ENCODE assay signal across 8 mouse cellular contexts in the genomic region with DNA sequence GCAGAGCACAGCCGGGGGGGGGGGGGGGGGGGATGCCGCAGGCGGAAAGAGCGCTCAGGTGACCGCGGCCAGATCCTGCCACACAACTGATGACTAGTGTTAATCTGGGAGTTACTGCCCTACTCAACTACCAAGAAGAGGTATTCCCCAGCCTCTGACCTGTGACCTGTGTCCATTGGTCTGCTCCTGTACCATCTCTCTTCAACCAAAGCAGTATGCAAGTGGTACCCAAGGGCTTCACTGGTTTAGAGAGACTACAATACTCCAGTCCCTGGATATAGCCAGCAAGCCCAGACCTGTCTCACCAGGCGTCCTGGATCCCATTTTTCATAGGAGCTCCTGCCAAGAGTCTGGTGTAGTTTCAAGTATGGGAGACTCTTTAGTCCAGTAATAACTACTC. TPM values are rescaled to one million over a fixed set of nuclear protein-coding genes. Genes with fewer than 3 reads are reported as not detected.
DNase-seq lines count a peak whose midpoint lies in the region; ATAC-seq lines count a peak whose summit lies in the region.

No protein-coding gene starts in this region.

- DNase-seq in kidney, postnatal 14 days, result no peak
- DNase-seq in cerebellum, adult 9-10 months, result peak; percentile 56
- DNase-seq in hindbrain, embryonic 14.5 days (ENCODE audit: low spot score), result no peak
- DNase-seq in urinary bladder, adult 18-20 months (ENCODE audit: low spot score in 2 of 2), result no peak
- DNase-seq in left cerebral cortex, adult 18-20 months (ENCODE audit: low spot score in 2 of 2), result no peak

- WGBS in kidney, embryonic 14.5 days, result 25% methylated on average over 6 of the region's 7 CpGs
- WGBS in hindbrain, embryonic 14.5 days, result 39% methylated on average over 2 of the region's 7 CpGs
- WGBS in midbrain, embryonic 15.5 days, result 21% methylated on average over 5 of the region's 7 CpGs

- H3K9me3 ChIP-seq in kidney, embryonic 14.5 days (ENCODE audit: control insufficient read depth, low read length), result no peaks in the 10 kb centered on the region
- 0 out of 2 replicates have a peak, but pooled peaks cover 3% of the 10 kb centered on the region for H3K9me3 ChIP-seq in hindbrain, embryonic 14.5 days (ENCODE audit: control insufficient read depth, low read length)
- H3K9me3 ChIP-seq in midbrain, embryonic 15.5 days, result no peaks in the 10 kb centered on the region

- H3K27me3 ChIP-seq in kidney, embryonic 14.5 days (ENCODE audit: control insufficient read depth, insufficient read depth, low read length), result peaks cover 6% of the 10 kb centered on the region; the same call in 1 of the 2 replicates
- H3K27me3 ChIP-seq in hindbrain, embryonic 14.5 days (ENCODE audit: control insufficient read depth, insufficient read depth, low read length), result peaks cover 13% of the 10 kb centered on the region
- peaks cover 6% of the 10 kb centered on the region for H3K27me3 ChIP-seq in midbrain, embryonic 15.5 days (replicated peaks)

- no peak; the same call in none of the 2 replicates for ATAC-seq in kidney, embryonic 14.5 days (ENCODE audit: low FRiP score, low TSS enrichment)
- ATAC-seq in hindbrain, embryonic 14.5 days (ENCODE audit: low FRiP score), result peak; percentile 41; the same call in 1 of the 2 replicates
- ATAC-seq in midbrain, embryonic 15.5 days (replicated peaks), result no peak; the same call in none of the 2 replicates
- no peak for ATAC-seq in inflammation-experienced regulatory T-cells, adult 6 months

- no peaks in the 10 kb centered on the region for H3K36me3 ChIP-seq in kidney, embryonic 14.5 days (ENCODE audit: control insufficient read depth, insufficient read depth, low read length)
- H3K36me3 ChIP-seq in hindbrain, embryonic 14.5 days (replicated peaks; ENCODE audit: control insufficient read depth, insufficient read depth), result no peaks in the 10 kb centered on the region
- H3K36me3 ChIP-seq in midbrain, embryonic 15.5 days (replicated peaks), result no peaks in the 10 kb centered on the region

- peak overlapping the region; percentile 78 for H3K4me3 ChIP-seq in kidney, embryonic 14.5 days (ENCODE audit: low read length)
- peak overlapping the region; percentile 87 for H3K4me3 ChIP-seq in hindbrain, embryonic 14.5 days (replicated peaks; ENCODE audit: low read length)
- peak overlapping the region; percentile 94 for H3K4me3 ChIP-seq in midbrain, embryonic 15.5 days

- H3K4me2 ChIP-seq in kidney, embryonic 14.5 days (replicated peaks; ENCODE audit: low read depth, low read length), result peak overlapping the region; percentile 98
- peak overlapping the region; percentile 88 for H3K4me2 ChIP-seq in hindbrain, embryonic 14.5 days (replicated peaks)
- H3K4me2 ChIP-seq in midbrain, embryonic 15.5 days, result peak overlapping the region; percentile 79

- H3K27ac ChIP-seq in kidney, embryonic 14.5 days (ENCODE audit: low read depth, low read length), result no peak overlapping the region
- H3K27ac ChIP-seq in hindbrain, embryonic 14.5 days, result no peak overlapping the region
- H3K27ac ChIP-seq in midbrain, embryonic 15.5 days, result no peak overlapping the region

- H3K4me1 ChIP-seq in kidney, embryonic 14.5 days (ENCODE audit: control insufficient read depth, insufficient read depth, low read length), result no peaks in the 10 kb centered on the region
- H3K4me1 ChIP-seq in hindbrain, embryonic 14.5 days (replicated peaks; ENCODE audit: control insufficient read depth, insufficient read depth, low read length), result 0 out of 2 replicates have a peak, but pooled peaks cover 8% of the 10 kb centered on the region
- H3K4me1 ChIP-seq in midbrain, embryonic 15.5 days, result peaks cover 14% of the 10 kb centered on the region

- H3K9ac ChIP-seq in kidney, embryonic 14.5 days (ENCODE audit: low read depth, low read length), result peak overlapping the region; percentile 75; the same call in 1 of the 2 replicates
- H3K9ac ChIP-seq in hindbrain, embryonic 14.5 days, result peak overlapping the region; percentile 75
- H3K9ac ChIP-seq in midbrain, embryonic 15.5 days, result 0 out of 2 replicates have a peak overlapping the region, but pooled peaks have one; percentile 84

RNA-seq across cellular contexts. Expression of gene Eps8, which starts 5.1 kb away (rescaled TPM):
- polyA plus RNA-seq in kidney, embryonic 14.5 days (2014; fragmentation: Nextera tagmentation; extraction: Ambion mirVana), result 16.0 and 28.5 TPM in 2 replicates
- 20.2 and 28.3 TPM in 2 replicates for polyA plus RNA-seq in hindbrain, embryonic 14.5 days (2014; fragmentation: Nextera tagmentation; extraction: Ambion mirVana)
- polyA plus RNA-seq in midbrain, embryonic 15.5 days (2015; fragmentation: Nextera tagmentation; extraction: Ambion mirVana), result 25.1 and 25.8 TPM in 2 replicates
- 1 to 10 TPM in 1 of 3 experiments, under 1 TPM in 1, not detected in 1; 0.39 to 1.3 TPM for polyA plus RNA-seq in inflammation-experienced regulatory T-cells, adult 6 months (2017; shearing (Covaris generic))
- total RNA-seq in left cerebral cortex, adult 18-20 months (2021), result 10 to 100 TPM; 25.8 to 31.3 TPM
